In the genomic region with DNA sequence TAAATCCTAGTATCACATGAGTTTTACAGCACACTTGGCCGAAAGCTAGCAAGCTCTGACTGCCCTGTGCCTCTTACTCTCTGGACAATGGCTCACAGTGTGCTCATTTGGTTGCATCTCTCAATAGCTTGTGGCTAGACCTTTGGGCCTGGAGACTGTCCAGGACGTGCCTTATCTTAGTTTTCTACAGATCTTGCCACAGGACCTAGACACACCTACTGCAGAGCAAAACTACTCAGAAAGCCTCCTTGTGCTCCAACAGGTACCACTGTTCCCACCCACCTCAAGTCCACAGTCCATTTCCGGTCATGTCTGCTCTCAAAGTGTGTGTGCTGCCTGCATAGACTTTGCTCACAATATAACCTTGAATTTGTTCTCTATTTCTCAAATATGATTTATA, we compare ENCODE assay signal across 23 mouse cellular contexts.
"Had no signal": no experiment of that assay in that cellular context is flagged by ENCODE, and none has a peak within 500 bp of the region (broad histone marks: within the 10 kb centered on the region; RNA-seq: fewer than 3 reads in every experiment).

No protein-coding gene starts in this region.

- H3K27ac ChIP-seq: hindbrain, postnatal 0 days; layer of hippocampus, adult 2 months; limb, embryonic 12.5 days; limb, embryonic 15.5 days; liver, embryonic 13.5 days; midbrain, embryonic 10.5 days; midbrain, embryonic 13.5 days; neural tube, embryonic 13.5 days had no signal

- H3K4me2 ChIP-seq: limb, embryonic 12.5 days; limb, embryonic 15.5 days; liver, embryonic 13.5 days; midbrain, embryonic 13.5 days; neural tube, embryonic 13.5 days had no signal

- H3K9ac ChIP-seq: limb, embryonic 12.5 days; limb, embryonic 15.5 days; liver, embryonic 13.5 days; midbrain, embryonic 13.5 days; neural tube, embryonic 13.5 days had no signal

- H3K4me3 ChIP-seq: layer of hippocampus, adult 2 months; limb, embryonic 12.5 days; limb, embryonic 15.5 days; liver, embryonic 13.5 days; midbrain, embryonic 10.5 days; midbrain, embryonic 13.5 days; myocyte; neural tube, embryonic 13.5 days had no signal

- H3K4me1 ChIP-seq: limb, embryonic 15.5 days had no signal

- H3K9me3 ChIP-seq: limb, embryonic 12.5 days; limb, embryonic 15.5 days; liver, embryonic 13.5 days; midbrain, embryonic 10.5 days; midbrain, embryonic 13.5 days; neural tube, embryonic 13.5 days had no signal

- ATAC-seq: hindbrain, postnatal 0 days; inflammation-experienced regulatory T-cells, adult 6 months; midbrain, embryonic 13.5 days; midbrain, embryonic 16.5 days had no signal

- H3K36me3 ChIP-seq: limb, embryonic 12.5 days; limb, embryonic 15.5 days; liver, embryonic 13.5 days; midbrain, embryonic 10.5 days; midbrain, embryonic 13.5 days; neural tube, embryonic 13.5 days had no signal

- H3K27me3 ChIP-seq: limb, embryonic 12.5 days; limb, embryonic 15.5 days; liver, embryonic 13.5 days; midbrain, embryonic 13.5 days had no signal

- DNase-seq: kidney, adult 18-20 months; kidney, adult 9 months; kidney, postnatal 14 days; kidney, postnatal 4 days; layer of hippocampus, adult 9-11 months; liver, embryonic 13.5 days; lung, adult 2 months; lung, postnatal 14 days; lung, postnatal 4 days; retina, postnatal 1 day; right cerebral cortex, postnatal 25 days; spleen, adult 18-20 months; thymus, postnatal 25 days had no signal
